Mouse (Mus musculus): ENCODE measurements around the gene Krt6b.
"Not testable (repeated sequence)": the region's sequence is repeated elsewhere in the genome, so short reads cannot be mapped to it uniquely, and the experiment has no call there.

Gene Krt6b

DNA sequence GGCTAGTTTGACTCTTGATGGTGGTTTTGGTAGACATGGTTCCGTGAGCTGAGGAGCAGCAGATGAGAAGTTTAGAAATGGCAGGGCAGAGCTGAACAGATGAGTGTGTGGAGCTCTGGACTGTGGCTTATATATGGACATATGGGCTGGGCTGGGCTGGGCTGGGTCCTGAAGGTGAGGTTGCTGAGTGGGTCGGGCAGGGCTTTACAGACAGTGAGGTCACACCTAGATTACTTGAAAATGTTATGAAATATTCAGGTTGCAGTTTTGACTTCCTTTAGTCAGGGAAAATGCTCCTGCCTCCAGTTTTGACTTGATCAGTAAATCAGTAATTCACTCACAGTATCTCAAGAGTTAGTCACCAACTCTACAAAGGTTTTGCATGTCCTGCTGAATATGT is at the start of gene Krt6b:
Krt6b (minus strand) TSS at position 101 of the 400 bp plus-strand sequence.
- DNase-seq: no peak

GRCm38 (mm10) chr15:101724686-101725085 is 44.6 kb upstream of the Krt6b start:
- no peak for DNase-seq

DNA sequence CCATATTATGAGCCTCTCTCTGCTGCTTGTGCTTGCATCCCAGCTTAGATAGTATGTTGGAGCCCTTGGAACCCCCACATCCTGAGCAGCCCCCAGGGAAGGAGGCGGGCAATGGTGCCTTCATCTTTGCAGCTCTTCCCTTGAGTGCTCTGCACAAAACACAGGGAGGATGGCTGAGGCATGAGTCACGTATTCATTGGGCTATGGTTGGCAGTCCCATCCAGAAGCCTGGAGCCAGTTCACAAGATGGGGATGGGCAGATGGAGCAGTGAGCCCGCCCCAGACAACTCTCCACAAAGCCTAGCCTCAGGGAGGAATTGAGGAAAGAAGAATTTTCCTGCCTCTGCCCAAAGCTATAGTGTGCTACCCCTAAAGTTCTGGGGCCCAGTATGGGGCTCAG is 35.7 kb upstream of the Krt6b start:
- no peak for DNase-seq

DNA sequence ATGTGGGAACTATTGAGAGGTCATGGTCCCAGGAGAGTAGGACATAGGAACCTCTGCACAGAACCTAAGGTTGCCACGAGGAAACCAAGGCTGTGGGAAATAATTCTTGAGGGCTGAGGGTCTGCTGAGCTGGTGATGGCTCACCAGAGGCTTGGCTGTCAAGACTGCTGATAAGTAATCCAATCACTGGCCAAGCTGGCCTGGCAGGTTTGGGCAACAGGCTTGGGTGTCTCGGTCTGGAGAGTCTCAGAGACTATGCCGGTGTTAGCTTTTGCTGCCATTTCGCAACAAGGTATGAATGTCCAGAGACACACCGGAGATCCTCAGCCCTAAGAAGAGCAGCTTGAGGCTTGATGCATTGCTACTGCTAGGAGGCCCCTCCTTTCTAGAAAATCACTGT is 34.3 kb upstream of the Krt6b start:
- DNase-seq: no peak

- no peak for DNase-seq
Measured at GRCm38 (mm10) chr15:101713731-101714130, 33.6 kb upstream of the Krt6b start.

GRCm38 (mm10) chr15:101712720-101713119 is 32.6 kb upstream of the Krt6b start, which contains the start of gene Krt5:
TSS of gene Krt5 (minus strand) at chr15:101712898.
- no peak for DNase-seq

GRCm38 (mm10) chr15:101708683-101709082 is 28.6 kb upstream of the Krt6b start:
- DNase-seq: no peak

- no peak for DNase-seq
Measured at GRCm38 (mm10) chr15:101707454-101707853, 27.4 kb upstream of the Krt6b start.

- peak; percentile 32 for DNase-seq
Measured at GRCm38 (mm10) chr15:101704066-101704465, 24.0 kb upstream of the Krt6b start.

GRCm38 (mm10) chr15:101702380-101702779 is 22.3 kb upstream of the Krt6b start:
- no peak for DNase-seq

DNA sequence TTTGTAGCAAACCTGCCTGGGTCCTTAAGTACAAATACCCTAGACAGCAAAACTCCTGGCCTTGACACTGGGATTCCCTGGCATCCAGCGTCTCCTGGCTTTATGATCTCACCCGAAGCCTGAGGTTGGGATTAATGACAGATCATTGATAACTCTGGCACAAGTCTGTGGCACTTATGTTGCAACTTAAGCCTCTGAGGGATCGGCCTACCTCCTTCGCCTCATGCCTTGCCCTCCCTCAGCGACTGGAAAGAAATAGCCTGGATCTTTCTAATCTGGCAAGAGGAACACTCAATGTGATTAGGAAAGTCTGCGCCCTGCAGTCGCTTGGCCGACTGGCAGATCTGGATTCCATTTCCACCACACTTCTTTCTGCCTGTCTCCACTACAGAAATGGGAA is 19.8 kb upstream of the Krt6b start:
- DNase-seq: no peak

DNA sequence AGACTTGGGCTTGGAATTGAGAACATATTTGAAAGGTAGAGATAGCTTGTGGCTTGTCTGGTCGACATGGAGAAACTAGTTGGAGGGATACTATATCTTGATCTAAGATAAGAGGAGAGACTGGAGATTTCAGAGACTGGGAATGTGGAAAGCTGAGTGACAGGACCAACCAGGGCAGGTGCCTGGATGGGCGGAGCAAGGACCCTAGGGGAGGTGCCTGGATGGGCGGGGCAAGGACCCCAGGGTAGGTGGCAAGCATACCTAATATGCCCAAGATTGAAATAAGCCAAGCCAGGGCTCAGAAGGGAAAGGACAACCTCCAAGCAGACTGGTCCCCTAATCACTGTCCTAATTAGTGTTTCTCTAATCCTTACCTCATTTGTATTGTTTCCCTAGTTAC is 19.1 kb upstream of the Krt6b start:
- no peak for DNase-seq

- DNase-seq: no peak
Measured at GRCm38 (mm10) chr15:101697326-101698188, 17.5 kb upstream of the Krt6b start.

- no peak for DNase-seq
Measured at GRCm38 (mm10) chr15:101694207-101694606, 14.1 kb upstream of the Krt6b start, which contains the start of gene Krt6a. TSS of gene Krt6a (minus strand) at chr15:101694307.

GRCm38 (mm10) chr15:101690460-101690859 is 10.4 kb upstream of the Krt6b start:
- DNase-seq: not testable (repeated sequence)

DNA sequence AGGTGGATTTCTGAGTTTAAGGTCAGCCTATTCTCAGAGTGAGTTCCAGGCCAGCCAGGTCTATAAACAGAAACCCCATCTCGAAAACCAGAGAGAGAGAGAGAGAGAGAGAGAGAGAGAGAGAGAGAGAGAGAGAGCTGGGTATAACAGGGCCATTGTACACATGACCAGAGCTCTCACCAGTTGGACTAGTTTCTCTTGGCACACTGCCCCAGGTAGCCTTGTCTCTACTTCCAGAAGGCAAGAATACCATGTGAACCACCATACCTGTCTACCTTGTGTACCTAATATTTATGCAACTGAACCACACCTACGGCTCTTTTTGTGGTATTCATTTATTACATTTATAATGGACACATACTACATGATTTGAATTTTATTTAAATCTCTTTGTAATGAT is 8.1 kb upstream of the Krt6b start:
- DNase-seq: no peak

DNA sequence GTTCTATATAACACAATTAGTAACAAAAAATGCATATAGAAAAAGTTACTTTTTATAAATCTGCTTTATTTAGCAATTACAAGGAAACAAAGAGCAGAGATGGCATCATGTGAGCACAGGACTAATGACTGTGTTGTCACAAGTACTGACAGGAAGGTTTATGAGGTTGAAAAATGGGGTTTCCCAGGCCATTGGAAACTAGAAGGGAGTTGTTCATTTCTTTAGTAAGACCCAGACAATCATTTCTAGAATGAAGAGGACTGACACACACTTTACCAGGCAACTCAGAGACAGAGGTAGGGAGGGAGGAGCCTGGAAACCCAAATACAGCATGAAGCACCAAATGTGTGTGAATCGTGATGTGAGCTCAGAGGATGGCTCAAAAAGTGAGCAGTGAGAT is 4.1 kb downstream of the Krt6b start:
- no peak for DNase-seq

- DNase-seq: no peak
Measured at GRCm38 (mm10) chr15:101652736-101653265, 27.3 kb downstream of the Krt6b start.

- no peak for DNase-seq
Measured at GRCm38 (mm10) chr15:101647280-101647679, 32.8 kb downstream of the Krt6b start, which contains the start of gene Gm5478. TSS of gene Gm5478 (minus strand) at chr15:101647380.

- no peak for DNase-seq
Measured at GRCm38 (mm10) chr15:101627884-101628283, 52.2 kb downstream of the Krt6b start, which contains the start of gene Gm5414. TSS of gene Gm5414 (minus strand) at chr15:101628188.

All from kidney, postnatal 10 days (tissue).